Mouse (Mus musculus) cerebellum, adult 8-10 months (tissue): ENCODE data around the gene Glis2.
"Not testable (repeated sequence)": the region's sequence is repeated elsewhere in the genome, so short reads cannot be mapped to it uniquely, and the experiment has no call there.

Experiments
- DNase-seq: peaks from one replicate; pipeline ENCODE4 v3.0.0; 2022

Glis2 gene

DNA sequence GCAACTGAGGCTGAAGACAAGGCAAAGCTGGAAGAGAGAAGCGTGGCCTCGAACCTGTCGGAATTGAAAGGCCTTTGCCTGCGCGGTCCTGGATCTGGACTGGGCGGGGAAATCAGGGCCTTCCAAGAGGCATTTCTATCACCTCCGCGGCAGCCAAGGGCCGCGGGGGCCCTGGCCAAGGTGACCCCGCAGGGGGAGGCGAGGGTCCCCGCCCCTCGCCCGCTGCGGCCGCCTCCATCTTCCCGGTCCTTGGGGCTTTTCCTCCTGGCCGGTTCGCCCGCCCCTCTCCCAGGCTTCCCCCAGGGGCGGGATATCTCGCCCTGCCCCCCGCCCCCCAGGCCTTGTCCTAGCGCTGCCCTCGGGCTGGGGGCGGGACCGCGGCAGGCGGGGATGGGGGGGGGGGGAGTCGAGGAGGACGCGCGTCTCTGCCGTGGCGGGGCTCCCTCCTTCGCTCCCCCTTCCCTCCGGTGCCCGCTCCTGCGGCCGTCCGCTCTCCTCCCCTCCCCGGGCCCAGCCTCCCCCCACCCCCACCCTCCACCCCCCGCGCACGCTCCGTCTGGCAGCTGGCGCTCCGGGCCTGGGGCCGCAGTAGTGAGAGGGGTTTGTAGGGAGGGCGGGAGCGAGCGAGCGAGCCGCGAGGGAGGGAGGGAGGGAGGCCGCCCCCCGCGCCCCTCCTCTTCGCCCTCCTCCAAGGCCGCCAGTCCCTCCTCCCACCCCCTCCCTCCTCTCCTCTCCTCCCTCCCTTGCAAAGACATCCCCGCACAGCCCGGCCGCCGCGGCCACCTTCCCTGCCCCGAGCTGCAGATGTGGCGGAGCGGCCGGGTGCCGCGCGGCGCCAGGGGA is at the start of gene Glis2:
Glis2 (plus strand) TSS at position 743 of the 843 bp plus-strand sequence.
- DNase-seq, result peak; percentile 48

- DNase-seq, result no peak
These were observed 49.7 kb upstream of the Glis2 start for GRCm38 (mm10) chr16:4544845-4545244.

DNA sequence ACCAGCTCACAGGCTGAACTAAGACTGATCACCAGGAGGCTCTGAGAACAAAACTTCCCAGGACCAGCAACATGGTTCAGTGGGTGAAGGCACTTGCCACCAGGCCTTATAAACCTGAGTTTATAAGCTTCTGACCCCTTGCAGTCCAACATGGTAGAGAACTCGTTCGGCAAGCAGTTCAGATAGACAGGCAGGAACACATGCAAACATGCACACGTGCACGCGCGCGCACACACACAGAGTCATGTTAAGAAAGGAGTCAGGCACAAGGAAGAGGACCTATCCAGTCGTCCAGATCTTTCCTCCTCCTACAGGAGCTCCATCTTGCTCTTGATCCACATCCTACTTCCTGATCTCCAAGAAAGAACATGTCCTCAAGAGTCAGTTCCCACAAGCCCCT is 47.7 kb upstream of the Glis2 start:
- DNase-seq, result no peak

DNA sequence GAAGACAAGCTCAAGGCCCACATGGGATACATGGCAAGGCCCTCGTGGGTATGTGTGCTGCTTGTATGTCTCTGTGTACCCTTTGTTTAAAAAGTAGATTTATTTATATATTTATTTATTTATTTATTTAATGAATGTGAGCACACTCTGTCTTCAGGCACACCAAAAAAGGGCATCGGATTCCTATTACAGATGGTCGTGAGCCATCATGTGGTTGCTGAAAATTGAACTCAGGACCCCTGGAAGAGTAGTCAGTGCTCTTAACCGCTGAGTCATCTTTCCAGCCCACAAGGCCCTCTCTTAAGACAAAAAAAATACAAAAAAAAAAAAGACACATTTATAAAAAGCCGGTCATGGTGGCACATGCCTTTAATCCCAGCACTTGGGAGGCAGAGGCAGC is 46.9 kb upstream of the Glis2 start:
- DNase-seq, result no peak

DNA sequence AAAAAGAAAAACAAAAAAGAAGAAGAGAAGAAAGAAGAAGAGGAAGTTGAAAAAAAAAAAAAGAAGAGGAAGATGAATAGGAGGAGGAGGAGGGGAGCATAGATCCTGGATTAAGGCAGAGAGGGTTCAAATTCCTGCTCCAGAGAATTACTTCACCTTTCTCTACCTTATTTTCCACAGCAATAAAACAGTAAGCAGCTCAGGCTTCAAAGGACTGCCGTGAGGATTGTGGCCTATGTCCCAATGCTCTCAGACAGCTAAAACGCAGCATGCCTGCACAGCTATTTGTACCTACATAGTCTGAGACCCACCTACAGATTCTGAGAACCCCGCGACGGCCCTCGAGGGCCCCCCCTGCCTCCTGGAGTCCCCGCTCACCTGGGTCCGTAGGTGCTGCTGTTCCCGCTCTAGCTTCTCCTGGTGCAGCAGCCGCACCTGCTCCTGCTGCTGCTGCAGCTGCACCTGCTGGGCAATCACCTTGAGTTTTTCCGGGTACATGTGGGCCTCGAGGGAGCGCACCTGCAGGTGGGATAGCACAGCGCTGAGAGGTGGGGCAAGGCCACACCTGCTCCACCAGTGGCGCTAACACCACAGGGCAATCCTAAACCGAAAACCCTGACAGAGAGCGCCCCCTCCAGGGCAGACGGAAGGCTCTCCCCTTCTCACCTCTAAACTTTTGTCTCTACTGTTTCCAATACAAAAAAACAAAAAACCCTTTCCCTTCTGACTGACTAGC is 45.4 kb upstream of the Glis2 start:
- DNase-seq, result no peak

DNA sequence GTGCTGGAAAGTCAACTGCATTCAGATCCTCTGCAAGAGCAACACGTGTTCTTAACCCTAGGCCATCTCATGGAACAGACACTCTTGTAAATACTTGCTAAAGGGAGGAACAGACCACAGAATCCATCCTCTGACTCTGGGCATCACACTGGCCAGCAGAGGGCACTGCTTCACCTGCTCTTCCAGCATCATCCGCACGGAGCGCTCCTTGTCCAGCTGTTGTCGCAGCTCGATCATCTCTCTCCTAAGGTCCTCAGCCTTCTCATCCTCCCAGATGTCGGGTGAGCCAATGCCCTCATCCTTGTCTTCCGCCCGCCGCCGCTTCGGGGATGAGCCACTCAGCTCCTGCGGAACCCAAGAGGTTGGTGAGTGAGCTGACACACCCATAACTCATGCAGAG is 43.5 kb upstream of the Glis2 start:
- DNase-seq, result peak; percentile 46

GRCm38 (mm10) chr16:4551885-4552284 is 42.6 kb upstream of the Glis2 start:
- DNase-seq, result no peak

DNA sequence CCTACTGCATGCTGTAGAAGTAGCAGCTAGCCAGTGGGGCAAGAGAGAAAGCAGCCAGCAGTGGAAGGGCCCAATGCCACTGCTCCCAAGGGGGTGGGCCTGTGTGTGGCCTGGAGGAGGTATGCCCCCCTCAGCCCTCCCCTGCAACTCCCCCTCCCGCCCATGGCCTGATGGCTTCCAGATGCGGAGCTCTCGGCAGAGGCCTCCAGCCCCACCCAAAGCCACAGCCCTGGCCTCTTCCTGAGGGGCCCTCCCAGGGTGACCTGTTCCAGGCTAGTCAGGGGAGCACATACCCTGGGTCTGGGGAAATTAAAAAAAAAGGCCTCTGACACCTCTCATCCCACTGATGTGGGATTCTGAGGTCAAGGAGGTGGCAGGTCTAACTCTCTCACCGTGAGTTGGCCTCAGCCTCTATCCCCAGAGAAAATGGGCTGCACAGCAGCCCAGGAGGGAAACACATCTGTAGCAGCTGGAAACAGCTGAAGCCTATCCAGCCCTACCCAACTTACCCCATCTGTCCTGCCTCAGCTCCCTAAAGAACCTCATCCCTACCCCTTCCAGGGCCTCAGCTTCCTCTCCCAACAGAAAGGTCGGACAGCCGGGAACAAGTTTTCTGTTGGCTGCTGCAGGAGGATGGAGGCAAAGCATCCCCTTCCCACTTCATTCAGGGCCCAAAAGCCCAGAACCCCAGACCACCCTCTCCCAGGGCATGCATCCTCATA is 41.5 kb upstream of the Glis2 start:
- no peak for DNase-seq

DNA sequence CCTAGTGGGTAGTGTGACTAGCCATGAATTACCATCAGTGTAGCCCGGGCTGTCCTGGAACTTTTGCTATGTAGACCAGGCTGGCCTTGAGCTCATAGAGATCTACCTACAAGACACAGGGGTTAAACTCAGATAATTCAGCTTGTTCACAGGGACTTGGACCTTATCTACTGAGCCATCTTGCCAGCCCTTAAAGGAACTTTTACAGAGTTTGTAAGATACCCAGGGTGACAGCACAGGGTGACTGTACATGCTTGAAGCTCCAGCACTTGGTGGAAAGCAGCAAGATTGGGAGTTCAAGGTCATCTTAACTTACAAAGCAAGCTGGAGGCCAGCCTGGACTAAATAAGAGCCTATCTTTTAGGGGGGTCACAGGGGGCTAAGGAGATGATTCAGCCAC is 39.0 kb upstream of the Glis2 start:
- DNase-seq, result no peak

- no peak for DNase-seq
These were observed 37.4 kb upstream of the Glis2 start for GRCm38 (mm10) chr16:4557085-4557484.

- DNase-seq, result peak; percentile 51
These were observed 36.6 kb upstream of the Glis2 start for GRCm38 (mm10) chr16:4557949-4558348.

- peak; percentile 87 for DNase-seq
These were observed 36.0 kb upstream of the Glis2 start for GRCm38 (mm10) chr16:4558384-4558979.

- peak; percentile 68 for DNase-seq
These were observed 35.4 kb upstream of the Glis2 start for GRCm38 (mm10) chr16:4558980-4559631.

- peak; percentile 80 for DNase-seq
These were observed 34.8 kb upstream of the Glis2 start, which contains the start of gene Tfap4 for GRCm38 (mm10) chr16:4559715-4560144. Gene Tfap4 (minus strand): TSS chr16:4559854.

- peak; percentile 61 for DNase-seq
These were observed 34.2 kb upstream of the Glis2 start for GRCm38 (mm10) chr16:4560145-4560952.

DNA sequence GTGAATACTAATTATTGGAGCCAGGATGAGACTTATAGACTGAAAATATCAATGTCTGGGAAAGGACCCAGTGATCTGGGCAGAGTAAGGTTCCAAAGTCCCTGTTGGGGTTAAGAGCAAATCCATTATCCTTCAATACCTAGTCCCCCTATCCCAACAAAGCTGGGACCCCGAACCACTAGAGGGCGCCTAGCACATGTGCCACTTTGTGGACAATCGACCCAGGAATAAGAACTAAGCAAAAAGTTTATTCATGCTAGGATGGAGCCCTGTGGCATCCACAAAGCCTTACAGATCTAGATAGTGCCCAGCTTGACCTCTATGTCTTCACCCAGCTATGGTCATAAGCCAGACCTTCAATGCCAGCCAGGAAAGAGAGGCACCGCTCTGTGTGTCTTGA is 26.6 kb upstream of the Glis2 start:
- peak; percentile 75 for DNase-seq

- DNase-seq, result no peak
These were observed 23.8 kb upstream of the Glis2 start for GRCm38 (mm10) chr16:4570737-4571136.

DNA sequence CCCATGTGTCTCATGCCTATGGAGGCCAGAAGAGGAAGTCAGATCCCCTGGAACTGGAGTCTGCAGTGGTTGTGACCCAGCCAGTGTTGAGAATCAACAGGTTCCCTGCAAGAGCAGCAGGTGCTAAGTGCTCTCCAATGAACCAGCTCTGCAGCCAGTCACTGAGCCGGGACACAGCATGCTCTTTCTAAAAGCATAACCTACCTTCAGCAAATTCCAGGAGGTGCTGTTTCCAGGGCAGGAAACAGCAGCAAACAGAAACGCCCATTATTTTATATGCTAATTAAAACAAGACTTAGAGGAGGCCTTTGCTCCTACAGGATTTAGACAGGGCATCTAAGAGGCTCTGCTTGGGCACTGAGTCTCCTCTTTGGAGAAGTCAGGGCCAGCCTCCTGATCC is 18.5 kb upstream of the Glis2 start:
- no peak for DNase-seq

GRCm38 (mm10) chr16:4576873-4577272 is 17.6 kb upstream of the Glis2 start:
- DNase-seq, result no peak

GRCm38 (mm10) chr16:4578630-4579029 is 15.9 kb upstream of the Glis2 start:
- DNase-seq, result no peak

DNA sequence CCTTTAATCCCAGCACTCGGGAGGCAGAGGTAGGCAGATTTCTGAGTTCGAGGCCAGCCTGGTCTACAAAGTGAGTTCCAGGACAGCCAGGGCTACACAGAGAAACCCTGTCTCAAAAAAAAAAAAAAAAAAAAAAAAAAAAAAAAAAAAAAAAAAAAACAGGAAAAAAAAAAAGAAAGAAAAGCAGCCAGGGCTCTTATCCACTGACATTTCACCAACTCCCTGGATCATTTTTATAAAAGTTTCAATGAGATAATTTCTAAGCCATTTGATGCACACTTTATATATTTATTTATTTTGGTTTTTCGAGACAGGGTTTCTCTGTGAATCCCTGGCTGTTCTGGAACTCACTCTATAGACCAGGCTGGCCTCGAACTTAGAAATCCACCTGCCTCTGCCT is 13.3 kb upstream of the Glis2 start:
- DNase-seq, result not testable (repeated sequence)

DNA sequence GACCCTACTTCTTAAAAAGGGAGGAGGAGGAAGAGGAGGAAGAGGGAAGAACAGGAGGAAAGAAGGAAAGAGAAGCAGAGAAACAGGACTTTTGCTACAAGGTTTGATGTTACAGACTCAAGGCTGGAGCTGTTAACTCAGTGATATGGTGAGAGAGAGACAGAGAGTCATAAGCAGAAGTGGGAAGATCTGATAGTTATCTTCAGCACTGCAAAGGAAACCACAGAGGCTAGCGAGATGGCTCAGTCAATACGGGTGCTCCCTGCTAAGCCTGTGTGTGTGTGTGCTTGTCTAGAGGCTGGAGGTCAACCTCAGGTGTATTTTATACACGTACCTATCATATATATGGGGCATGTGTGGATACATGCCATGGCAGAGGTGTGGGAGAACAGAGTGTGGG is 10.7 kb upstream of the Glis2 start:
- no peak for DNase-seq
